Mouse (Mus musculus) testis, adult 2 months (tissue): Measurements from ENCODE around the gene Gzmm.

Experiments used
- CTCF ChIP-seq: fragments of 200-500 bp; IDR thresholded peaks from 2 replicates; pipeline ENCODE4 v1.5.1; 2012; ENCODE audit warnings: low read depth, mild to moderate bottlenecking, inconsistent platforms, low read length, moderate library complexity; ENCODE audit not compliant: control insufficient read depth, insufficient read depth, insufficient replicate concordance
- POLR2A ChIP-seq: fragments of 200-500 bp; IDR thresholded peaks from 2 replicates; pipeline ENCODE4 v1.6.1; 2012; ENCODE audit warnings: low read depth, mild to moderate bottlenecking, inconsistent platforms, low read length, moderate library complexity; ENCODE audit not compliant: control insufficient read depth

DNA sequence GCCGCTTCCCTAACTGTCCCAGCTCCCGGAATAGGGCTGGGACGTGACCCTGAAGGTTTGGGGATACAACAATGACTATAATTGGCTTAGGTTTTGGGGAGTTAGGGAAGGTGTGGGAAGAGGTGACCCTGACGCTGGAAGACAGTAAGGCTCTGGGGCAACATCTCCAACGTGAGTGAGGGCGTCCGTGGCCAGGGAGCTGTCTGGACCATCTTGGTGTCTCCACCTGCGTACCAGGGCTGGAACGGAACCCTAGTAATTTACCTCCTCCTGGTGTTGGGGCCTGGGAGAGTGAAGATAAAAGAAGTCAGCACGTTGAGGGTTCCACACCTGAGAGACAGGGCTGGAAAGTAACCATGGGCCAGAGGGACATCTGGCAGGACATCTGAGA is 16.1 kb downstream of the Gzmm start:
- TF ChIP-seq CTCF: no peak
- no peak for TF ChIP-seq POLR2A
